Mouse (Mus musculus) adrenal gland, postnatal 25 days (tissue): Measurements from ENCODE around the gene Ift43. TPM values are rescaled to one million over a fixed set of nuclear protein-coding genes. Genes with fewer than 3 reads are reported as not detected.

ENCODE experiments used
- DNase-seq: peaks from one replicate; pipeline ENCODE4 v3.0.0; 2021; ENCODE audit warnings: mixed read lengths
- total RNA-seq: library from RNA; stranded (reverse); gene quantifications from 2 replicates; pipeline ENCODE4 v1.2.3, GENCODE M21; 2021

Gene Ift43
- total RNA-seq, 1 experiment from 2014 or later = 27.4 TPM

GRCm38 (mm10) chr12:86078553-86079201 is 3.7 kb upstream of the Ift43 start, which contains the start of gene Tgfb3:
Tgfb3 (minus strand) TSS chr12:86079041.
- DNase-seq = peak; percentile 24

- DNase-seq = peak; percentile 93
These were observed 3.1 kb upstream of the Ift43 start for GRCm38 (mm10) chr12:86079202-86079667.

- DNase-seq = no peak
These were observed 3.5 kb downstream of the Ift43 start for GRCm38 (mm10) chr12:86085873-86086272.

- no peak for DNase-seq
These were observed 4.2 kb downstream of the Ift43 start for GRCm38 (mm10) chr12:86086550-86086949.

DNA sequence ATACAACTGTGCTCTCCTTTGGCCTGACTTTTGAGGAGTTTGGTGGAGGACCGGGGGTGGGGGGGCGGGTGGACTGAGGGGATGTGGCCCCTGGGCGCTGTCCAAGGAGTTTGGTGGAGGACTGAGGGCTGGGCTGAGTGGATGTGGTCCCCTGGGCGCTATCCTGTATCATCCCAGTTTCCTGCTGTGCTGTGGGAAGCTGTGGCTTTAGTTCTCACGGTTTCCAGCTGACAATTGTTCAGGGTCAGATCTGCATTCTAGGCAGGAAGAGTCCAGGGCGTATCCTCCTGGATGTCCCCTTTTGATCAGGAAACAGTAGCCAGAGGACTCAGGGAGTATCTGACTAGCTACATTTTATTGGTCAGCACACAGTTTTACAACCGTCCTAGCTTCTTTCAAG is 5.7 kb downstream of the Ift43 start:
- DNase-seq = peak; percentile 16

DNA sequence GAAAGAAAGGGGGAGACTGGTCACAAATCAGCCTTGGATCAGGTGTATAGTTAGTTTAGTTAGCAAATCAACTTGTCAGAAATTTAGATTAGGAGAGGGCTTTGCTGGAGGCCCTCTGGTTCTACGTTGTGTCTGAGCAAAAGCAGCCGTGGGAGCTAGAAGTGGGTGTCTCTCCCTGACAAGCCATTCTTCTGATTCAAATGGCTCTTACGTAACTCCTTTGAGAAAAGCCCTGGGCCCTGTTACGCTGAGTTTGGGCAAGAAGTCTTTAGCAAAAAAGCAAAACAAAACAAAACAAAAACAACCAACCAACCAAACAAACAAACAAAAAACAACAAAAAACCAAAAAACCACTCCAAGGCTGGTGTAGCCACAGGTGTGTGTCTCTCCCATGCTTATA is 8.4 kb downstream of the Ift43 start:
- DNase-seq = no peak

GRCm38 (mm10) chr12:86091601-86092132 is 9.3 kb downstream of the Ift43 start:
- DNase-seq = no peak

- no peak for DNase-seq
These were observed 11.7 kb downstream of the Ift43 start for GRCm38 (mm10) chr12:86094075-86094474.

DNA sequence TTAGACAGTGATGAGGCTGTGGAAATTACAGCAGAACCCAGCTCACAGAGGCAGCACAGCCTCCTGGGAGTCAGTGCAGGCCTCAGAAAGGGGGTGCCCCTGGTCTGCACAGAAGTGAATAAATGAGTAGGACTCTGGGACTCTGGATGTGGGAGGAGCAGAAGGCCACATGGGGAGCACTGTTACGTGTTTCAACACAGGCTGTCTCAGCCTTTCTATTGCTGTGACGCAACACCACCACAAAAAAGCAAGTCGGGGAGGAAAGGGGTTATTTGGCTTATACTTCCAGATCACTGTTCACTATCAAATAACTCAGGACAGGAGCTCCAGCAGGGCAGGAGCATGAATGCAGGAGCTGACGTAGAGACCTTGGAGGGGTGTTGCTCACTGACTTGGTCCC is 13.5 kb downstream of the Ift43 start:
- no peak for DNase-seq

GRCm38 (mm10) chr12:86097781-86098180 is 15.4 kb downstream of the Ift43 start:
- DNase-seq = no peak

DNA sequence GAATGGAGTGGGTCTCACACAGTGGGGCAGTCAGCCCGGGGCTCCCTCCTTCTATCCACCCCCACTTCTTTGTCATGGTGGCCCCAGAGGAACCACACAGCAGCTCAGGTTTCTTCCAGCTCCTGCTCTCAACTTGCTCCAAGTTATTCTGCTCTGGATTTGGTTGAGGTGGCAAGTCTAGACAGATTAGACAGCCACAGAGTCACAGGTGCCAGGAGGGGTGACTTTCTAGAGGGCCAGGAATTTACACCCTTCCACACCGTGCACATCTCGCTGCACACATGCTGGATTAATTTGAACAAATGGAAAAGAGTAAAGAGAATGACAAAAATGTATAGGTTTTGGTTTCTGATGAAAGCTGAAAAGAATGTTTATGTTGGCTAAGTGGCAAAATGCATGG is 18.4 kb downstream of the Ift43 start:
- DNase-seq = no peak

GRCm38 (mm10) chr12:86102686-86103085 is 20.3 kb downstream of the Ift43 start:
- no peak for DNase-seq

DNA sequence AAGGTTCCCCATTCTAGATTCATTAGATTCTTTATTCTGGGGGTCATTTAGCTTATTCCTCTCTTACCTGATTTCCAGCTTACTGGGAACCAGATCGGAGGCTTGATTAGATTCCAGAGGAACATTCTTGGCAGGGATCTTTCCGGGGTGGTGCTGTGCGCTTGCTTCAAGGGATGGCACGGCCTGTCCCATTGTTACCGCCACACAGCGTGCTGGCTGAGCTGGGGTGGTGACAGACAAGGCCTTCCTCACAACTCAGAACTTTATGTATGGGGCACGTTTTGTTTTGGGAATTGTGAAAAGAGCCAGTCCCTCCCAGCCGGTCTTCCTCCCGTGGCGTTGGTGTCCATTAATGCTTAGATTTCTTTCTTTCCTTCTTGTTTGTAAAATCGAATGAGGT is 21.1 kb downstream of the Ift43 start:
- no peak for DNase-seq

DNA sequence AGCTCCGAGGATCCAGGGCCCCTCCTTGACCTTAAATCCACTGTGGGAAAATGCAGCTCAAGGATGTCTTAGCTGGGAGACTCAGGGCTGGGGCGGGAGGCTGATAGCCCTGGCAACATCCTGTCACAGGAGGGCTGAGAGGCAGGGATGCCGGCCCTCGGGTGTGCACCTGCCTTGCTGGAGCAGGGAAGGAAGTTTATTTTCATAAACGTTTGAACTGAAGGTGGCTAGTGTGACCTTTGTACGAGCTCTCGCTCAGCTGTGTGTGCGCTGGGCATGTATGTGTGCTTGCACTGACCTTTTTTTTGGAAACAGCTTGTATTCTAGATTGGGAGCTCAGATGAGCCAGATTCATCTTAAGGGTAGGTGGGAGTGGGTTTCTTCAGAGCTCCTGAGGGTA is 21.5 kb downstream of the Ift43 start:
- DNase-seq = no peak

GRCm38 (mm10) chr12:86104297-86104696 is 22.0 kb downstream of the Ift43 start:
- no peak for DNase-seq

DNA sequence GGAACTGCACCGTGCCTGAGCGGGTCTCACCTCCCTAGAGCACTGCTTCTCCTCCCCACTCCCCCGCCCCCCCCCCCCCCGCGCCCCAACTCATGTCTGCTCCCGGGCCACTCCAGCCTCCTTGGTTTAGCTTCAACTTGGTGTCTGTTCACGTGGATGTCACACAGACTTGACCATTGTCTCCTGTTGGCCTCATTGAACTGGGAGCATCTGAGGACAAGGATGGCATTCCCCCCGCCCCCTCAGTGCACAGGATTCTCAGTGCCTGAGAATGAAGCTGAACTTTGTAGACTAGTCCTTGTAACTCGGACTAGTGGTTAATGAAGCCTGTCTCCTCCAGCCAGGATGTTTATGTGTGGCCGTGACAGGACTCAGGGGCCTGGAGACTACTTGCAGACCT is 23.2 kb downstream of the Ift43 start:
- DNase-seq = no peak

DNA sequence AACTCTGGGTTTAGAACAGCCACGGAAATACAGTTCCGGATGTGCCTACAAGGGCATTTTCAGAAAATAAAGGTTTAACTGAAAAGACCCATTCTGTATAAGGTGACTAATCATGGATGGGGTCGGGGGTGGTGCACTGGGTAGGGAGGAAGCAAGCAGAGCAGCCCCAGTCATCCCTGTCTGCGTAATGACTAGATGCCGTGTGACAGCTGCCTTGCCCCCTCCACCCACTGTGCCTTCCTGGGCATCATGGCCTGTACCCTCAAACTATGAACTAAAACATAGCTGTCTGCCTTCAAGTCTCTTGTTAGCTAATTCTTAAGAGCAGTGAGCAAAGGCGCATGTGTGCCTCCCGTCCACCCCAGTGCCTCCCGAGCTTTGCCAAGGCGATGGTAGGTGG is 23.7 kb downstream of the Ift43 start:
- DNase-seq = no peak

GRCm38 (mm10) chr12:86107645-86108044 is 25.3 kb downstream of the Ift43 start:
- no peak for DNase-seq

DNA sequence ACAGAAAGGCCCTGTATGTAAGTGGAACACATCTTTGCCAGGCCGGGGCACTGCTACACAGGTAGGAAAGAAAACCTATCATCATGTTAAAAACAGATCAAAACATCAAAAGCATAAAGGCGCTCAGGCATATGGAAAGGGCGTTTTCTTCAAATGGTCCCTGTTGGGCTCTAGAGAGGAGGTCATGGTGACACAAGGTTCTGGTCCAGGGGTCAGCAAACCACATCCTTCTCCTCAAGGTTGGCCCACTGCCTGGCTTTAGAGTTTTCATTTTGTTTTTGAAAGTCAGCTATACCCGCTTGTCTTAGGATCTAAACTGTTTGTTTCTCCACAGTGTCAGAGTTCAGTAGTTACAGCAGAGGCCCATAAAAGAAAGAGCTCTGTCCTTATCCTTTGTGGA is 27.2 kb downstream of the Ift43 start:
- no peak for DNase-seq

GRCm38 (mm10) chr12:86110637-86111036 is 28.3 kb downstream of the Ift43 start:
- no peak for DNase-seq

DNA sequence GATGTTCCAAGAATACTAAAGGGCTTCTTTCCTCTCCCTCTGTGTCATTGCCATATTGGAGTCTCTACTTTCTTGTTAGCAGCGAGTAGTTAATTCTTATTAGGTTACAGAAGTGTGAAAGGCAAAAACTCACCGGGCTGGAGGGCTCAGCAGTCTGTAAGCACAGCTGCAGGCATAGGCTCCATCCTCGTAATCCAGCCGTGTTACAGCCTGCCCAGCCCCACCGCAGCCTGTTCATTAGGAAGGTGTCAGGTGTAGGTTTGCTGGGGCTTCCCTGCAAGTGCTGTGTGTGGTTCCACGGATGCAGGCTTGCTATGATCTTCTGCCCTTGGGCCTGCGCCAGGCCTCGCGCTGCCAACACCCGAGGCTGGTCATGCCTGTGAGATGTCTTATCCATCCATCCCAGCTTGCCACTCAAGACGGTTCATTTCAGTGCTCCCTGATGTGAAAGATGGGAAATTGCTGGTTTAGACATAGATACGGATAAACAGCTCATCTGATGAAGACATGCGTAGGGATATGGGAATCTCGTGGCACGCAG is 34.0 kb downstream of the Ift43 start:
- DNase-seq = no peak

- no peak for DNase-seq
These were observed 41.7 kb downstream of the Ift43 start for GRCm38 (mm10) chr12:86124016-86124415.

GRCm38 (mm10) chr12:86128122-86128521 is 45.8 kb downstream of the Ift43 start:
- DNase-seq = peak; percentile 41

GRCm38 (mm10) chr12:86129005-86129404 is 46.7 kb downstream of the Ift43 start:
- DNase-seq = no peak
